Mouse (Mus musculus): ENCODE measurements at regions not wholly inside any gene's neighbourhood (a gene's known extent, or its start where the extent isn't known, plus 50 kb on each side); places are given as distances from the start of the nearest gene placed in this dataset.

- Histone ChIP-seq H3K27ac (no peak overlapping the region), H3K9ac (no peak overlapping the region), H3K4me2 (replicated peaks) (no peak overlapping the region), H3K4me1 (replicated peaks) (no peaks in the 10 kb centered on the region), H3K36me3 (no peaks in the 10 kb centered on the region), H3K27me3 (replicated peaks) (no peaks in the 10 kb centered on the region), H3K4me3 (replicated peaks) (no peak overlapping the region), H3K9me3 (no peaks in the 10 kb centered on the region)
- 66% methylated on average over 6 of the region's 6 CpGs for WGBS
- no peak for ATAC-seq
These were observed 86.9 kb downstream of the Ccdc71l start for GRCm38 (mm10) chr12:32465371-32465770.

GRCm38 (mm10) chr12:32469863-32470262 lies 91.4 kb downstream of the Ccdc71l start:
- Histone ChIP-seq H3K4me2 (replicated peaks) (no peak overlapping the region), H3K36me3 (no peaks in the 10 kb centered on the region), H3K9ac (no peak overlapping the region), H3K4me3 (replicated peaks) (no peak overlapping the region), H3K4me1 (replicated peaks) (no peaks in the 10 kb centered on the region), H3K9me3 (no peaks in the 10 kb centered on the region), H3K27me3 (replicated peaks) (no peaks in the 10 kb centered on the region), H3K27ac (no peak overlapping the region)
- no peak for ATAC-seq
- 82% methylated on average over 4 of the region's 4 CpGs for WGBS

GRCm38 (mm10) chr12:32479451-32479850 lies 100.9 kb downstream of the Ccdc71l start:
- no peak overlapping the region for H3K9ac ChIP-seq
- H3K4me1 ChIP-seq (replicated peaks): no peaks in the 10 kb centered on the region
- WGBS: 87% methylated on average over 3 of the region's 3 CpGs
- no peak overlapping the region for H3K4me3 ChIP-seq (replicated peaks)
- H3K36me3 ChIP-seq: no peaks in the 10 kb centered on the region
- no peak overlapping the region for H3K4me2 ChIP-seq (replicated peaks)
- no peaks in the 10 kb centered on the region for H3K27me3 ChIP-seq (replicated peaks)
- H3K9me3 ChIP-seq: no peaks in the 10 kb centered on the region
- ATAC-seq: no peak
- H3K27ac ChIP-seq: no peak overlapping the region

GRCm38 (mm10) chr12:32480268-32480667 lies 101.8 kb downstream of the Ccdc71l start:
- no peaks in the 10 kb centered on the region for H3K9me3 ChIP-seq
- no peak overlapping the region for H3K4me3 ChIP-seq (replicated peaks)
- no peak for ATAC-seq
- H3K9ac ChIP-seq: no peak overlapping the region
- H3K36me3 ChIP-seq: no peaks in the 10 kb centered on the region
- no peak overlapping the region for H3K27ac ChIP-seq
- H3K4me2 ChIP-seq (replicated peaks): no peak overlapping the region
- no peaks in the 10 kb centered on the region for H3K27me3 ChIP-seq (replicated peaks)
- H3K4me1 ChIP-seq (replicated peaks): no peaks in the 10 kb centered on the region
- WGBS: 74% methylated on average over 5 of the region's 5 CpGs

- Histone ChIP-seq H3K4me2 (replicated peaks) (no peak overlapping the region), H3K9me3 (no peaks in the 10 kb centered on the region), H3K36me3 (no peaks in the 10 kb centered on the region), H3K27me3 (replicated peaks) (no peaks in the 10 kb centered on the region), H3K4me3 (replicated peaks) (no peak overlapping the region), H3K4me1 (replicated peaks) (no peaks in the 10 kb centered on the region), H3K27ac (no peak overlapping the region), H3K9ac (no peak overlapping the region)
- no peak for ATAC-seq
- whole genome bisulfite sequencing: 84% methylated on average over 5 of the region's 5 CpGs
These were observed 102.5 kb downstream of the Ccdc71l start for GRCm38 (mm10) chr12:32481051-32481450.

- H3K4me1 ChIP-seq (replicated peaks): no peaks in the 10 kb centered on the region
- H3K27ac ChIP-seq: no peak overlapping the region
- H3K4me3 ChIP-seq (replicated peaks): no peak overlapping the region
- H3K4me2 ChIP-seq (replicated peaks): no peak overlapping the region
- 61% methylated on average over 1 of the region's 1 CpGs for WGBS
- H3K9me3 ChIP-seq: no peaks in the 10 kb centered on the region
- H3K9ac ChIP-seq: no peak overlapping the region
- peak; percentile 70 for ATAC-seq
- H3K36me3 ChIP-seq: no peaks in the 10 kb centered on the region
- H3K27me3 ChIP-seq (replicated peaks): no peaks in the 10 kb centered on the region
These were observed 103.8 kb downstream of the Ccdc71l start for GRCm38 (mm10) chr12:32482343-32482742.

GRCm38 (mm10) chr12:32482777-32483176 lies 104.3 kb downstream of the Ccdc71l start:
- Histone ChIP-seq H3K4me1 (replicated peaks) (no peaks in the 10 kb centered on the region), H3K9me3 (no peaks in the 10 kb centered on the region), H3K27me3 (replicated peaks) (no peaks in the 10 kb centered on the region), H3K27ac (no peak overlapping the region), H3K9ac (no peak overlapping the region), H3K36me3 (no peaks in the 10 kb centered on the region), H3K4me3 (replicated peaks) (no peak overlapping the region), H3K4me2 (replicated peaks) (no peak overlapping the region)
- ATAC-seq: peak; percentile 94

- peaks cover 4% of the 10 kb centered on the region; the same call in 1 of the 2 replicates for H3K4me1 ChIP-seq (replicated peaks)
- H3K27me3 ChIP-seq (replicated peaks): no peaks in the 10 kb centered on the region
- WGBS: 41% methylated on average over 4 of the region's 4 CpGs
- H3K36me3 ChIP-seq: no peaks in the 10 kb centered on the region
- H3K4me3 ChIP-seq (replicated peaks): no peak overlapping the region
- H3K4me2 ChIP-seq (replicated peaks): no peak overlapping the region
- H3K9me3 ChIP-seq: no peaks in the 10 kb centered on the region
- H3K9ac ChIP-seq: no peak overlapping the region
- no peak for ATAC-seq
- H3K27ac ChIP-seq: no peak overlapping the region
These were observed 107.7 kb downstream of the Ccdc71l start for GRCm38 (mm10) chr12:32486246-32486645.

GRCm38 (mm10) chr12:32486729-32487128 lies 108.2 kb downstream of the Ccdc71l start:
- H3K4me1 ChIP-seq (replicated peaks): peaks cover 4% of the 10 kb centered on the region; the same call in 1 of the 2 replicates
- WGBS: 27% methylated on average over 2 of the region's 2 CpGs
- H3K4me2 ChIP-seq (replicated peaks): no peak overlapping the region
- H3K9me3 ChIP-seq: no peaks in the 10 kb centered on the region
- H3K27me3 ChIP-seq (replicated peaks): no peaks in the 10 kb centered on the region
- H3K9ac ChIP-seq: no peak overlapping the region
- no peak overlapping the region for H3K4me3 ChIP-seq (replicated peaks)
- no peaks in the 10 kb centered on the region for H3K36me3 ChIP-seq
- ATAC-seq: no peak
- H3K27ac ChIP-seq: no peak overlapping the region

GRCm38 (mm10) chr12:32487883-32488577 lies 109.5 kb downstream of the Ccdc71l start:
- Histone ChIP-seq H3K4me2 (replicated peaks) (no peak overlapping the region), H3K27ac (peak overlapping the region; percentile 52), H3K9me3 (no peaks in the 10 kb centered on the region), H3K4me3 (replicated peaks) (no peak overlapping the region), H3K36me3 (no peaks in the 10 kb centered on the region), H3K9ac (no peak overlapping the region), H3K27me3 (replicated peaks) (no peaks in the 10 kb centered on the region), H3K4me1 (replicated peaks) (peaks cover 4% of the 10 kb centered on the region; the same call in 1 of the 2 replicates)
- 23% methylated on average over 3 of the region's 3 CpGs for WGBS
- ATAC-seq: peak; percentile 82

GRCm38 (mm10) chr12:32488578-32488892 lies 110.0 kb downstream of the Ccdc71l start:
- WGBS: 34% methylated on average over 1 of the region's 1 CpGs
- peak overlapping the region; percentile 52 for H3K27ac ChIP-seq
- no peaks in the 10 kb centered on the region for H3K27me3 ChIP-seq (replicated peaks)
- H3K36me3 ChIP-seq: no peaks in the 10 kb centered on the region
- H3K4me2 ChIP-seq (replicated peaks): no peak overlapping the region
- H3K4me3 ChIP-seq (replicated peaks): no peak overlapping the region
- no peaks in the 10 kb centered on the region for H3K9me3 ChIP-seq
- no peak overlapping the region for H3K9ac ChIP-seq
- peak; percentile 13; the same call in 1 of the 2 replicates for ATAC-seq
- H3K4me1 ChIP-seq (replicated peaks): peaks cover 4% of the 10 kb centered on the region; the same call in 1 of the 2 replicates

GRCm38 (mm10) chr12:32489415-32490139 lies 111.1 kb downstream of the Ccdc71l start:
- no peak for ATAC-seq
- Histone ChIP-seq H3K9me3 (no peaks in the 10 kb centered on the region), H3K9ac (no peak overlapping the region), H3K4me3 (replicated peaks) (no peak overlapping the region), H3K27me3 (replicated peaks) (no peaks in the 10 kb centered on the region), H3K4me1 (replicated peaks) (peaks cover 4% of the 10 kb centered on the region; the same call in 1 of the 2 replicates), H3K4me2 (replicated peaks) (no peak overlapping the region), H3K27ac (no peak overlapping the region), H3K36me3 (no peaks in the 10 kb centered on the region)

GRCm38 (mm10) chr12:32504196-32504595 lies 125.7 kb downstream of the Ccdc71l start:
- Histone ChIP-seq H3K9me3 (no peaks in the 10 kb centered on the region), H3K27ac (no peak overlapping the region), H3K27me3 (replicated peaks) (no peaks in the 10 kb centered on the region), H3K4me1 (replicated peaks) (no peaks in the 10 kb centered on the region), H3K9ac (no peak overlapping the region), H3K36me3 (no peaks in the 10 kb centered on the region), H3K4me2 (replicated peaks) (no peak overlapping the region), H3K4me3 (replicated peaks) (no peak overlapping the region)
- 65% methylated on average over 3 of the region's 3 CpGs for WGBS
- ATAC-seq: no peak

All from intestine, embryonic 15.5 days (tissue).